Mouse (Mus musculus) activated CD4-positive, CD25-positive, alpha-beta regulatory T cell, adult 4 months (primary cell): ENCODE measurements at regions not wholly inside any gene's neighbourhood (a gene's known extent, or its start where the extent isn't known, plus 50 kb on each side); places are given as distances from the start of the nearest gene placed in this dataset.
"Not testable (repeated sequence)": the region's sequence is repeated elsewhere in the genome, so short reads cannot be mapped to it uniquely, and the experiment has no call there.

Source experiments
- ATAC-seq: one replicate; pipeline ENCODE4 v1.8.0; 2017

- ATAC-seq = no peak
Observed at GRCm38 (mm10) chr1:164744955-164745608, 51.4 kb upstream of the Dpt start.

DNA sequence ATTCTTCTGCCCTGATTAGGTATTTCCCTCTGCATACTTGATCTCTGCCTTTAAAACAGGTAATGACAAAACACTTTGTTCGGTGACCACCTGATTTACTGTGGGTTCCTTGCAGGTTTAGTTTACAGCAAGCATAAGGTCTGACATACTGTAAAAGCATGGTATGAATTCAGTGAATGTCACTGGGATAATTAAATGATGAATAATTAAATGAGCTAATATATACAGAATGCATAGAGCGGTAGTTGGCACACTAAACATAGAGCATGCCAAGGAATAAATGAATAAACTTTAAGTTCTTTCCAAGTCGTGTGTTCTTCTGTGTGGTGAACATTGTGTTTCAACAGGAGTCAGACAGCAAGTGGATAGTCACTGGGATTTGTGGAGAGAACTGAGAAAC, 51.9 kb upstream of the Dpt start:
- ATAC-seq = no peak

DNA sequence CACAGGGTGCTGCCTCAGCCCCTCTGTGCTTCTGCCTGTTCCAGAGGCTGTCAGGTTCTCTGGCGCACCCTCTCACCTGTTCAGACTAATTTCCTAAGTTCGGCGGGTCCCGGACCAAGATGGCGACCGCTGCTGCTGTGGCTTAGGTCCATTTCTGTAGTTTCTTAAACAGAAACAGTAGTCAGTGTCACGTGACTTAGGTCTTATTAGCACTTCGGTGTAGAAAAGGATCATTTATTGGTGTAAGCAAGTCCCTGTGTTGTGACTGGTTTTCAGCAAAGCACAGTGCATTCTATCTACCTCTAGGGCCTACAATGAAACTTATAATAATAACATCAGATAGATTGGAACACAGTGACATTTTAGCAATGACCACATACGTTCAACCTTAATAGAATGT, 53.5 kb upstream of the Dpt start:
- not testable (repeated sequence) for ATAC-seq

DNA sequence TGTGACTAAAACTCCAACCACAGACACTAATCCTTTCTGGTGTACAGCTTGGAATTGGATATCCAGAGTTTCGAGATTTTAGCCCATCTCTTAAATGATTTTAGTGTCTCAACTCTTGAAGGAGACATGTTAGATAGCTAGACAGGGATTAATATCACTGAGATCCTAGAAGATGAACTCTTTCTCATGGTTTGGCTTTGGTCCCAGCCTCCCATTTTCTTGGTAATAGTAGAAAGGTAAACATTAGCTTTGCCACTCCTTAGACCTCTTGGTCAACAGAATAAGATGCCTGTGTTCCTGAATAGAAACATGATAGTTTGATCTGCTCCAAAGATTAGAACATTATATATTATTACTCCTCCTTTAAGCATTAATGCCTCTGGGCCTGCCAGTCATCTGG, 60.8 kb upstream of the Dpt start:
- ATAC-seq = no peak

- no peak for ATAC-seq
Observed at GRCm38 (mm10) chr1:164733741-164734140, 62.7 kb upstream of the Dpt start.

GRCm38 (mm10) chr1:164722054-164722453, 74.4 kb upstream of the Dpt start:
- no peak for ATAC-seq

GRCm38 (mm10) chr1:164714905-164715304, 81.5 kb upstream of the Dpt start:
- ATAC-seq = no peak

DNA sequence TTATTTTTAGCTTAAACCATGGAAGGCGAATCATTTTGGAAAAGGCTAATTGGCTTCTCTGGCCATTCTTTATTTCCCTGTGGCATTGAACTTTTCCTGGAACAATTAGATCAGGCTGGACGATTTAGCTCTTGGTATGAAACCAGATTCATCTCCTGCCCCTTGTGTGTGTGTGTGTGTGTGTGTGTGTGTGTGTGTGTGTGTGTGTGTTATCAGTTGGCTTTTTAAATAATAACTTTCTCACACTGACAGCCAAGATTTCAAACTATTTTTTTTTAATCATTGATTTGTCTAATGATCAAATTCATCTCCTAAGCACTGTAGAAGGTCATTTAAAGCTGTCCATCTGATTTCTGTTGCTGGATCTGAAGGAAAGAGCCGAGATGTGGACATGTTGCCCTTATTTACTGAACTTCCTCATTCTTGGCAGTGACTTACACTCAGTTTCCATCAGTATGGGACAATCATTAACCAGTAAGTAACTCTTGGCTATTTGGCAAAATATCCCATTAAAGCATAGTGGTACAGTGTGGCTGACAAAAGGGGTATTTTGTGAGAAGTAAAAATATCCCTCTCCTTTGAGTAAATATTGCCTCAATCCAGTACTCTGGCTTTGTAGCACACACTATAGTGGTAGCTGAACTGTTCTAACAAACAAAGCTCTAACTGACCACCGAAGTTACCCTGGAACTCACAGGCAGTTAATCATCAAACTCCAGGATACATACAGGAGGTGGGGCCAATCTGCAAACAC, 82.5 kb upstream of the Dpt start:
- no peak for ATAC-seq

- no peak for ATAC-seq
Observed at GRCm38 (mm10) chr1:164712514-164712913, 83.9 kb upstream of the Dpt start.

- ATAC-seq = no peak
Observed at GRCm38 (mm10) chr1:164704397-164705091, 91.9 kb upstream of the Dpt start.

GRCm38 (mm10) chr1:164703560-164704131, 92.8 kb upstream of the Dpt start:
- no peak for ATAC-seq

- ATAC-seq = no peak
Observed at GRCm38 (mm10) chr1:164690055-164690454, 106.4 kb upstream of the Dpt start.

DNA sequence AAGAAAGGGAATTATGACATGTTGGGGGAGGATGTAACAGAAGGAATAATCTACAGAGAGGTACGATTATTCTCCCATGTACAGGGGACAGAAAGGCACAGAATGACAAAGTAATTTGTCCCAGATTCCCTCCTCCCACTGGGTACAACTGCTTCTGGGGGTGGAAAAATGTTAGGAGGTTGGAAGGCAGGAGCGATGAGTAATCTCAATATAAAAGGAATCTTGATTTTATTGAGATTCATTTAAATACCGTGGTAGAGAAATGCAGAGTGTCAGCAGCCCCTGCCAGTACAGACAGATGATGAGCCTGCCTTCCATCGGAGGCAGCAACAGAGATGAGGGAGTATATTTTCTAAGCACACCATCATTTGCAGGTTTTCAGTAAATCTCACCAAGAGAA, 107.1 kb upstream of the Dpt start:
- no peak for ATAC-seq

DNA sequence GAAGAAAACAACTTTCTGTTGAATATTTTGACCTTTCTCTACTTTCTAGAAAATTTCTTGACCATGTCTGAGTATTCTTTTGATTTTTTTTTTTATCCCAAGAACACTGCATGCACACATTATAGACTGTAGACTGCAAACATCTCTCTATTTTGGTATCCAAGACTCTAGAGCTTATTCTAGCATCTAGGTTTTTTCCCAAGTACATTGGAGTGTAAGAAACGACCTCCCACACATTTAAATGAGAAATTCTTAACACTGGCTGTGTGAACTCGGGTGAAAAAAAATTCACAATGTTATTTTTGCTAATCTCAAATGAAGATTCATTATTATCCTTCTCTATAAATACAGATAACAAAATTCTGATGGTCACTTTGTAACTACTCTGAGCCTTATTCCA, 112.0 kb upstream of the Dpt start:
- no peak for ATAC-seq

GRCm38 (mm10) chr1:164683788-164684187, 112.7 kb upstream of the Dpt start:
- no peak for ATAC-seq

GRCm38 (mm10) chr1:164682867-164683599, 113.4 kb upstream of the Dpt start:
- no peak for ATAC-seq

DNA sequence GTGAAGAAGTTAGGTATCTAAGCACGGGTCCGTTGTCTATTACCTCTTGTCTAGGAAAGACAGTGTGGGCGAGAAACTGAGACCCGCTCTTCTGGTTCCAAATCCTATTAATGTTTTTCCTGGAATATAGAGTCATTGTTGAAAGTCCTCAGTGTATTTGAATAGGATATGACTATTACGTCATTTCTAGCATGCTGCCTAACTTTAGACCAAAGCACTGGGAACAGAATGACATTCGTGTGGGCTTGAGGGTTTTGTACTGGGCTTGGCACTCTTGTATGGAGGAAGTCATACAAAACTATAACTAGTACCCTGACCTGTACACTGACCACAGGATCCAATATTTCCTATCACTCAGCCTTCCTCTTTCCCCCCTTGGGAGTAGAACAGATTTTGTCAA, 114.0 kb upstream of the Dpt start:
- ATAC-seq = no peak

DNA sequence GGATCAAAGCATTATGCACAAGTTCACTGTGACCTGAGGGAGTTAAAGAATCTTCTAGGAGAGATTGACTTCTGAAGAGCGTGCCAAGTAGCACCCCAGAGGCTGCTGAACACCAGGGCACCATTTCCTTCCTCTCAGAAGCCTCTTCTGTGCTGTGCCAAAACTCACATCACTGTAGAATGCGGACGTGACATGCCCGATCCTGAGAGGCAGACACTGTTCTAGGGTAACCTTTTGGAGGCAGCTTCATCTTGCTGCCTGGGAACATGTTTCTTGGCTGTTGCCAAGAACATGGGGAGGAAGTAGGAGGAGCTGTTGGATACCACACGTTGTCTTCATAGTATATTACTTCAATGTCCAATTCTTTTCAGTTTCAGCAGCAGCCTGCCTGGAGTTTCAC, 114.9 kb upstream of the Dpt start:
- no peak for ATAC-seq

GRCm38 (mm10) chr1:164678303-164678702, 118.1 kb upstream of the Dpt start:
- no peak for ATAC-seq

DNA sequence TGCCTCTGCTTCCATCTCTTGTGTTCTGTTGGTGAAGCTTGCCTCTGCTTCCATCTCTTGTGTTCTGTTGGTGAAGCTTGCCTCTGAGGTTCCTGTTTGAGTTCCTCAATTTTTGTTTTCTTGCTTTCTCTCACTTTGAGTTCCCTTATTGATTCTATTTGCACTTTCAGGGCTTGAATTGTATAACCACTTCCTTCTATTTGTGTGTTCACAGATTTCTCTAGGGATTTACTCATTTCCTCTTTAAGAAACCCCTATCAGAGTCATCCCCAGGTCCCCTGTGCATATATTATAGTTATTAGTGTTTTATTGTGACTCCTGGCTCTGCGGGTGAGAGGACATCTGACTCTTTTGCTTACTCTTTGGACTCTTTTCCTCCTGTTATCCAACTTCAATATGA, 144.2 kb upstream of the Dpt start:
- ATAC-seq = no peak

DNA sequence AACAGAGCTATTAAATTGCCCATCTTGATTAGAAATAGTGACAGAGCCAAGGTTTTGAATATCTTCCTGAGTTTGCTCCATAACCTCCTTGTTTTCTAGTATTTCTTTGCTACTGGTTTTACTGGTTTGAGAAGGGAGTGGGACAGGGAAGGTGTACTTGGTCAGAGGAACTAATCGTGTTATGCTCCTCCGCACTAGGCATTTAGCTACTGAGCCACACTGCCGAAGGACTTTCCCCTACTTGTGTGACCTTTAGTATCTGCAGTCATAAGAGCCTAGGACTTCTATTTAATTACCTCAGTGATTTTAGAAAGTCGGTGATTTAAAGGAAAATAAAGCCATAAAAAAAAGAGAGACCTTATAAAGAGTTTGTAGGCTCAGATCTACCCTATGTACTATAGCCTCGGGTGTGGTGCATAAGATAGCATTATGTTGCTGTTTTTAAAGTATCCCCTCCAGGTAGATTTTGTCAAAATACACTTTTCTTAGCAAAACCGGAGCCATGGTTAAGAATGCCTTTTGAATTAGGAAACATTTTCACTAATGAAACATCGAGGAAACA, 158.5 kb upstream of the Dpt start:
- ATAC-seq = no peak

DNA sequence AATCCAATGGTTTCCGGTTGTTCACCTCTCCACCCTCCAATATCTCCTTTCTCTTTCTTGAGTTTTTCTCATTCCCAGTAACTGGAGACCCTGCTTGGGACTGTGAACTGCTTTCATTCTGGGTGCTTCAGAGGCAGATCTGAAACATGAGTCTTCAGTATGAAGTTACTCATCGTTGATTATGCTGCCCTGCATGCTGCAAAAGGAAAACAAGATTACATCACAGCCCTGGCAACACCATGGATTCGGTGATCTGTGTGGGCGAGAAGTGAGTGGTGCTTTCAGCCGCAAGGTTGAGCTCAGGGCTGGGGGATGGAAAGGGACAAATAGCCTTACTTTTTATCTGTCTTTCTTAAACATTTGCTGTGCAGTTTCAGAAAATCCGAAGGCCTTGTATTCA, 164.8 kb upstream of the Dpt start:
- no peak for ATAC-seq

GRCm38 (mm10) chr1:164628840-164629239, 167.6 kb upstream of the Dpt start:
- ATAC-seq = no peak
